Mouse (Mus musculus) intestine, embryonic 15.5 days (tissue): Measurements from ENCODE around the gene Cdk5rap3. TPM values are rescaled to one million over a fixed set of nuclear protein-coding genes. Genes with fewer than 3 reads are reported as not detected.

Experiments used
- ATAC-seq: fragments of 200-750 bp; cut with Nextera tagmentation; 2 replicates; pipeline ENCODE4 v1.8.0; 2017; ENCODE audit warnings: moderate TSS enrichment, moderate library complexity
- H3K27ac ChIP-seq: fragments of 300-500 bp; sonication (generic); 2 replicates; pipeline ENCODE4 v1.5.1; 2015; ENCODE audit warnings: mild to moderate bottlenecking, inconsistent platforms
- H3K27me3 ChIP-seq: fragments of 300-500 bp; sonication (generic); replicated peaks from 2 replicates; pipeline ENCODE4 v1.6.1; 2015; ENCODE audit warnings: inconsistent platforms
- H3K36me3 ChIP-seq: fragments of 300-500 bp; sonication (generic); 2 replicates; pipeline ENCODE4 v1.6.1; 2015; ENCODE audit warnings: inconsistent platforms
- H3K4me1 ChIP-seq: fragments of 300-500 bp; sonication (generic); replicated peaks from 2 replicates; pipeline ENCODE4 v1.6.1; 2015; ENCODE audit warnings: inconsistent platforms
- H3K4me2 ChIP-seq: fragments of 300-500 bp; sonication (generic); replicated peaks from 2 replicates; pipeline ENCODE4 v1.6.1; 2015; ENCODE audit warnings: mild to moderate bottlenecking, inconsistent platforms
- H3K4me3 ChIP-seq: fragments of 300-500 bp; sonication (generic); replicated peaks from 2 replicates; pipeline ENCODE4 v1.5.1; 2015; ENCODE audit warnings: inconsistent platforms
- H3K9ac ChIP-seq: fragments of 300-500 bp; sonication (generic); 2 replicates; pipeline ENCODE4 v1.6.1; 2015; ENCODE audit warnings: inconsistent platforms
- H3K9me3 ChIP-seq: fragments of 300-500 bp; sonication (generic); 2 replicates; pipeline ENCODE4 v1.6.1; 2016; ENCODE audit warnings: inconsistent platforms
- WGBS: fragments of 180-500 bp; shearing (Covaris S2); methylation state at CpG from one replicate; pipeline ENCODE4 v1.1.7; 2015; 5-methylcytosine and 5-hydroxymethylcytosine counted together
- polyA plus RNA-seq: library from polyadenylated mRNA; unstranded; fragments of >200 nt; fragmentation: Nextera tagmentation; extraction: Ambion mirVana; gene quantifications from 2 replicates; pipeline ENCODE4 v1.2.1, GENCODE M21; 2015

Gene Cdk5rap3
- polyA plus RNA-seq, 1 experiment from 2014 or later, result 64.2 TPM

DNA sequence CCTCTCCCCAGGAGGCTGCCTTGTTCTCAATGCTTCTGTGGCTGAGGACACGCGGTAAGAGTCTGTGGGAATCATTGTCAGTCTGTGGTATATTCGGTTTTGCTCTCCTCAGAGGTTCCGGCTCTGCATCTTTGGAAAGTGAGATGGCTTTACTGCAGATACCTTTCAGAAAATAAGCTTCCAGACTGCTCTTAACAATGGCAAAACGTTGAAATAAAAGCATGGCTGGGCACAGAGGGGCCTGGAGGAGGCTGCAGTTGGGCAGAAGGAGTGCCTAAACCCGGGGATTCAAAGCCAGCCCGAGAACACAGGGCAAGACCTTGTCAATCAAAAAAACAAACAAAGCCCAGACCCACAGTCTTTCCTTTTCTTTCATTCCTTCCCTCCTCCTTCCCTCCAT, 36.9 kb downstream of the Cdk5rap3 start:
- Histone ChIP-seq H3K36me3 (no peaks in the 10 kb centered on the region), H3K4me1 (peaks cover 13% of the 10 kb centered on the region), H3K4me3 (no peak overlapping the region), H3K27me3 (peaks cover 7% of the 10 kb centered on the region), H3K9ac (no peak overlapping the region), H3K9me3 (no peaks in the 10 kb centered on the region), H3K4me2 (no peak overlapping the region), H3K27ac (no peak overlapping the region)
- 47% methylated on average over 7 of the region's 7 CpGs for WGBS
- no peak for ATAC-seq

DNA sequence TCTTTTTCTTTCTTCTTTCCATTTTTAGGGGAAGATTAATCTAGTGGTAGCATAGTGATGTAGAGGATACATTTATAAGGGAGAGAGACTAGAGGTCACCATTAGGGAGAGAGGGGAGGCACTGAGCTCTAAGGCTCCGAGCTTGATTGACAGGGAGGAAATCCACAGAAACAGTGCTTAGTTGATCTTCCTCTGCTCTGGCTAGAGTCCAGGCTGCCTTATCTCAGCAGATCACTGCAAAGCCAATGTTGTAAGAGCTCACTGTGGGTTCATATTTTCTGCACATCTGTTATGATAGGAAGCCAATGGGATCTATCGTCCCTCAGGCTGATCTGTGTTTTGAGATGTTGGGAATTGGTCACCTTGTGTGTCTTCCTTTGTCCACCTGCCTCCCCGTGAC, 37.6 kb downstream of the Cdk5rap3 start:
- H3K9ac ChIP-seq, result no peak overlapping the region
- WGBS, result 58% methylated on average over 3 of the region's 3 CpGs
- H3K4me3 ChIP-seq, result no peak overlapping the region
- no peaks in the 10 kb centered on the region for H3K9me3 ChIP-seq
- H3K27me3 ChIP-seq, result peaks cover 7% of the 10 kb centered on the region
- peaks cover 14% of the 10 kb centered on the region for H3K4me1 ChIP-seq
- no peaks in the 10 kb centered on the region for H3K36me3 ChIP-seq
- no peak for ATAC-seq
- no peak overlapping the region for H3K27ac ChIP-seq
- no peak overlapping the region for H3K4me2 ChIP-seq

DNA sequence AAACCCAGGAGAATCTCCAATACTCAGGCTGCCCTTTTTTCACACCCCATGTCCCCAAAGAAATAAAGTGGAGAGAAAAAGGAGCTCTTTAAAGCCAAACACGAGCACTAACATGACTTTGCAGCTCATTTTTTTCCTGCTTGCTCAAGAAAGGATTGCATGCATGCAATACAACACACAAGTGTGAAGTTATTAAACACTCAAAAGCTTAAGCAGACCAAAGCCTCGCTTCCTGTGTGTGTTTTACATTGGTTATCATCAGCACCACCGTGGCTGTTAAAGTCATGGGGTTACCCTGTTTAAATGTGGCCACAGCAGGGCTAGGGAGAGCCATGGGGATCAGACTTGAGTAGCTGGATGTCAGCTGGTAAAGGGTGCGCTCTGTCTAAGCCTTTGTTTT, 39.2 kb downstream of the Cdk5rap3 start:
- peaks cover 7% of the 10 kb centered on the region for H3K27me3 ChIP-seq
- peak overlapping the region; percentile 73 for H3K27ac ChIP-seq
- H3K4me1 ChIP-seq, result peaks cover 30% of the 10 kb centered on the region
- 0 out of 2 replicates have a peak overlapping the region, but pooled peaks have one; percentile 71 for H3K4me2 ChIP-seq
- H3K4me3 ChIP-seq, result no peak overlapping the region
- 50% methylated on average over 4 of the region's 4 CpGs for WGBS
- ATAC-seq, result no peak
- no peaks in the 10 kb centered on the region for H3K9me3 ChIP-seq
- no peaks in the 10 kb centered on the region for H3K36me3 ChIP-seq
- H3K9ac ChIP-seq, result no peak overlapping the region

DNA sequence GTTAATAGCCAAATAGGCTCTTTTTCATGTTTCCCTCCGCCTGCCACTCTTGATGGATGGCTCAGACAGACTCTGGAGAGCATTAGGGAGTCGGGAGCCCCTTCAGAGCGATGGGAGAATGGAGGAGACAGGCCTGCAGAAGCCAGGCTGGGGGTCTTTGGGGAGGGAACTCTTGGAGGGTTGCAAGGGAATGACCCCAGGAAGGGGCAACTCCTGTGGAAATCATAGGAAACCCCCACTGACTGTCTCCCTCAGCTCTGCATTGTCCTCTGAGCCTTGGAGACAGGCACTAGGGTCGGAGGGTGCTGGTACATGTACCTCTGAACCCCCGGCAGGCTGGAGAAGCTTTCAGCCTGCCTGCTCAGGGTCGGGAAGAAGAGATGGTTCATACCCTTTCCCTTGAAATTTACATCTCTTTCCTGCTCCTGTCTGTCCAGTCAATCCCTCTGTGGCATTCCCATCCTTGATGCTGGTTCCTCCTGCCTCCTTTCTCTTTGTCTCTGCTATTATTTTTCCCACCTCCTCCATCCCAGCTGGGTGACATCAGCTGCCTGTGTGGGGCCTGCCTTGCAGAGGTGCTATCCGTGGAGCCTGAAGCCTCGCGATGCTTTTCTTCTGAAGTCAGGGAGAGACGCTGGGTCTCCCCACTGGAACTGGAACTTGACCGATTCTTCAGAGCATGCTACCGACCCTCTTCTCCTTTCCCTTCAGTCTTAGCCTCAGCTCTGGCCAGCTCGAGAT, 39.8 kb downstream of the Cdk5rap3 start:
- Histone ChIP-seq H3K4me3 (no peak overlapping the region), H3K27me3 (peaks cover 7% of the 10 kb centered on the region), H3K9ac (peak overlapping the region; percentile 3; the same call in 1 of the 2 replicates), H3K27ac (peak overlapping the region; percentile 73), H3K4me1 (peaks cover 30% of the 10 kb centered on the region), H3K9me3 (no peaks in the 10 kb centered on the region), H3K4me2 (peak overlapping the region; percentile 71), H3K36me3 (no peaks in the 10 kb centered on the region)
- 13% methylated on average over 13 of the region's 13 CpGs for WGBS
- ATAC-seq, result peak; percentile 51

DNA sequence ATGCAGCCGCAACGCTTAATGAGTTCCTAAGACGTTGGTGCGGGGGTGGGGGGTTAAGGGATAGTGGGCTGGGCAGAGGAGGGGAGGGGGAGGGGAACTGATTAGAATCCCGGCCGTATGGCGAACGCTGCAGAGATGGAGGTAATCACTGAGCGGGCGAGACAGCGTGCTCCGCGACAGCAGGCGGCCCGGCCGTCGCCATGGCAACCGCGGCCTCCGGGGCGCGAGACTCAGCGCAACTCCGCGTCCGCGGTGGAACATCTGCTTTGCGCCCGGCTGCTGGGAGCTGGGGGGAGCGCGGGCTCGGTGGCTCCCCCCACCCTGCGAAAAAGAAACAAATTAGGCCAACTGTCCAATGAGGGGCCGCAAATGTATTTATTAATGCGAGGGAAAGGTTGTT, 40.6 kb downstream of the Cdk5rap3 start:
- under 1% methylated on average over 35 of the region's 35 CpGs for WGBS
- Histone ChIP-seq H3K27me3 (peaks cover 7% of the 10 kb centered on the region), H3K36me3 (no peaks in the 10 kb centered on the region), H3K4me2 (peak overlapping the region; percentile 71), H3K9ac (no peak overlapping the region), H3K27ac (peak overlapping the region; percentile 51; the same call in 1 of the 2 replicates), H3K9me3 (no peaks in the 10 kb centered on the region), H3K4me3 (peak overlapping the region; percentile 33), H3K4me1 (peaks cover 30% of the 10 kb centered on the region)
- peak; percentile 91 for ATAC-seq

DNA sequence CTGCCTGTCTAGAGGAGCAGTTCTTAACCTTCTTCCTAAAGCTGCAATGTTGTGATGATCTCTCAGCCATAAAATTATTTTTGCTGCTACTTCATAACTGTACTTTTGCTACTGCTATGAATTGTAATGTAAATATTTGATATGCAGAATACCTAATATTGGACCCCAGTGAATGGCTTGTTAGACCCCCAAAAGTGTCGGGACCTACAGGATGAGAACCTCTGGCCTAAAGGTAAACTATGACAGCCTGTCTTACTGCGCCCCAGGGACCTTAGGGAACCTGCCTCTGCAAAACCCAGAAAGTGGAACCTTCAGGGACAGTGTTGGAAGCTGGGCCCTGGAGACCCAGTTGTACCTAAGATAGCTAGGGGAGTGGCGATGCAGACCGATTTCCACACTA, 41.0 kb downstream of the Cdk5rap3 start:
- peak overlapping the region; percentile 51; the same call in 1 of the 2 replicates for H3K27ac ChIP-seq
- no peaks in the 10 kb centered on the region for H3K36me3 ChIP-seq
- H3K4me2 ChIP-seq, result peak overlapping the region; percentile 71
- peaks cover 7% of the 10 kb centered on the region for H3K27me3 ChIP-seq
- H3K4me3 ChIP-seq, result peak overlapping the region; percentile 33
- ATAC-seq, result no peak
- no peaks in the 10 kb centered on the region for H3K9me3 ChIP-seq
- H3K9ac ChIP-seq, result no peak overlapping the region
- WGBS, result 27% methylated on average over 4 of the region's 4 CpGs
- peaks cover 30% of the 10 kb centered on the region for H3K4me1 ChIP-seq

DNA sequence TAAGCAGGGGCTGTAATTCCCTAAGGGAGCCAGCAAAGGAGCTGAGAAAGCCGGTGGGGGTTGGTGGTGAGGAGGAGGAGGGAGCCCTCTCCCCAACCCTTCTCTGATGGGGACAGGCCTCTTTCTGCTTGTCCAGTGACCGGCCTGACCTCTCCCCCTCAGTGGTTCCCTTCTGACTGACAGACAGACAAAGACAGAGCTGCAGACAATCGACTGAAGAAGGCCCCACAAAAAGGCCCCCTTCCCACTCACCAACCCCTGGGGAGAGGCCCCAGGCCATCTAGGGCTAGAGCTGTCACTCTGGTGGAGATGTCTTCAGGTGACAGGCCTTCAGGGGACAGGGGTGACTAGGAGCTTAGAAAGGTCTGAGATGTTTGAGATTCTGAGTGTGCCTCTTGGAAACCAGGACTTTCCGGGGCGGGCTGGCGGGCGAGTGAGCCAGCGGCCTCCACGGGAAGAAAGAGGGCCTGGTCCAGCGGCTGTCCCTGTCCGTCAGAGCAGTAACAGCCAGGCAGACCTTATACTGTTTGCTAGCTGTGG, 42.6 kb downstream of the Cdk5rap3 start:
- H3K9ac ChIP-seq, result no peak overlapping the region
- H3K27me3 ChIP-seq, result peaks cover 7% of the 10 kb centered on the region
- peaks cover 30% of the 10 kb centered on the region for H3K4me1 ChIP-seq
- no peaks in the 10 kb centered on the region for H3K36me3 ChIP-seq
- H3K27ac ChIP-seq, result peak overlapping the region; percentile 19; the same call in 1 of the 2 replicates
- no peak overlapping the region for H3K4me3 ChIP-seq
- H3K4me2 ChIP-seq, result no peak overlapping the region
- no peak for ATAC-seq
- WGBS, result 55% methylated on average over 11 of the region's 11 CpGs
- H3K9me3 ChIP-seq, result no peaks in the 10 kb centered on the region

DNA sequence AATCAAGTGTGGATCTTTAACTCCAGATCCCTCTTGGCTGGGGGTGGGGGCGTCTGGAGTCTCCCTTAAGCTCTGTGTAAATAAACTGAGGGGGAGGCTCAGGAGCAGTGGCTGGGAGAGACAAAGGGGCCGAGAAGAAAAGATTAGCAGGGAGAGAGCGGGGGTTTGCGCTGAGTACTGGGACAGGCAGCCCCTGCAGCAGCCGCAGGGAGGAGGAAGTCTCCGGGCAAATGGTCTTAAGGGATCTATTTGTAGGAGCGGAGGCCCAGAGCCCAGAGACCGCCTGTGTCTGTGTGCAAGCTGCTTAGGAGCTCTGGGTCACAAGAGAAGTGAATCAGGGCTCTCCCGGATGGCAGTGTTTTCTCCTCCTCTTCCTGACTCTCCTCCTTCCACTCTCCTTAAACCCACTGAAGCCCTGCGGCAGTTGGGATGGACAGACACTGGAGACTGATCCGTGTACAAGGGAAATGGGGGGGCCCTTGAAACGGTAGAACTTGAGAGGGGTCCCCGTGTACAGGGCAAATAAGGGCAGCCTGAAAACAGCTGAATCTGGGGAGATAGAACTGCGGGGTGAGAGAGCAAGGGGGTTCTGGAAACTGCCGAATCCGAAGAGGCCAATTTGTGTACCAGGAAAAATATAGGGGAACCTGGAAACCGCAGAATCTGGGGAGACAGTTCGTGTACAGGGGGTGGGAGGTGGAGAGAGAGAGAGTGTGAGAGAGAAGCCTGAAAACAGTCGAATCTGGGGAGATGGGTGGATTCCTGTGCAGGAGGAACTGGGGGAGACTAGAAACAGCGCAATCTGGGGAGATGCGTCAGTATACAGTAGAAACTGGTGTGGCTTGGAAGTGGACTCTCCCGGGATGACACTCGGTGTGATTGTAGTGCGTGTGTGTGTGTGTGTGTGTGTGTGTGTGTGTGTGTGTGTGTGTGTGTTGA, 43.6 kb downstream of the Cdk5rap3 start:
- Histone ChIP-seq H3K4me3 (no peak overlapping the region), H3K27ac (peak overlapping the region; percentile 72), H3K27me3 (peaks cover 7% of the 10 kb centered on the region; the same call in 1 of the 2 replicates), H3K4me1 (peaks cover 30% of the 10 kb centered on the region), H3K4me2 (peak overlapping the region; percentile 30), H3K36me3 (no peaks in the 10 kb centered on the region), H3K9ac (peak overlapping the region; percentile 10), H3K9me3 (no peaks in the 10 kb centered on the region)
- WGBS, result 15% methylated on average over 24 of the region's 24 CpGs
- ATAC-seq, result no peak

DNA sequence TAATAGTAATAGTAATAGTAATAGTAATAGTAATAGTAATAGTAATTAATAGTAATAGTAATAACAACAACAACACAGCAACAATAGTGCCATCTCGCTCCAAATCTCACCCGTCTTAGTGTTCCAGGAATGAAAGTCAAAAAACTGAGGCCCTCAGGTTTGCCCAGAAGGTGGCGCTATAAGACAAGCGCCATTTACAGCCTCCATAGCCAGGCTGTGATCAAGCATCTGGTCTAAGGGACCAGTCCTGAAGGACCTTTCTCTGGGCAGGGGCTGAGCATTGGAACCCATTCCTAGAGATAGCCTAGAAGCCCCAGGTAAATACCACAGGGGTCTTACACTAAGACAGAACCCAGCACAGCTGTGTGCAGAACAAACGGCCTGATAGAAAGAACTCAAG, 49.1 kb downstream of the Cdk5rap3 start:
- peak; percentile 44; the same call in 1 of the 2 replicates for ATAC-seq
- Histone ChIP-seq H3K36me3 (no peaks in the 10 kb centered on the region), H3K27me3 (peaks cover 4% of the 10 kb centered on the region; the same call in 1 of the 2 replicates), H3K9me3 (no peaks in the 10 kb centered on the region), H3K4me3 (no peak overlapping the region), H3K9ac (no peak overlapping the region), H3K4me1 (peaks cover 4% of the 10 kb centered on the region; the same call in 1 of the 2 replicates), H3K27ac (no peak overlapping the region), H3K4me2 (no peak overlapping the region)
- WGBS, result 11% methylated on average over 5 of the region's 5 CpGs

DNA sequence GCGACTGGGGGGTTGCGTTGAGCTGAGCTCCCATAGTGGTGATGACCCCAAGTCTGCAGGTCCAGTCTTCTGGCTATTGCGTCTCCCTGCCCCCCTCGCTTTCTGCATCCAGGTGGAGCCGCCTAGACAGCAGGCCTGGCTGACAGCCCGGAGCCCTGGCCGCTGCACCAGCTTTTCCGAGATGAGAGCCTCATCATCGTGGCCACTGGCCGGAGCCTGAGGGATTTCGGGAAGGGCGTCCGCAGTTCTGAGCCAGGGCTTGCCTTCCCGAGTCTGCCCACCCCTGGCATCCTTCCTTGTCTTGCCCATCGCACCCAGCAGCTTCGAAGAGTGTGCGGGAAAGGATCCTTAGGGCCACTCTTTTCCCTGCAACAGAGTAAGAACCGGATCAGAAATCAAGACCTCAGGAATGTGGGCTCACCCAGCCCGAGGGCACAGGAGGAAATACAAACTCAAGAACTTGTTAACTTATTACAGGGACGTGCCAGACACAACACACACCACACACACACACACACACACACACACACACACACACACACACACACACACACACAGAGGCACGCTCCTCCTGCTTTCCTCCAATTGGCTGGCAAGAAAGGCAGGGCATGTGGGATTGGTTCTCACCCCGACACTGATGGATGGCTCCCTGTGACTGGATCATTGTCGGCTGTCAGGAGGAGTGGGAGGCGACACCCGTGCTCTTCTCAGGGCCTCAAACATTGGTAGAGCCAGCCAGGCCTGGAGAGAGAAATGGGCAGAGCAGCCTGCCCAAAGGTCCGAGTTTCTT, 52.9 kb downstream of the Cdk5rap3 start:
- Histone ChIP-seq H3K4me1 (peaks cover 22% of the 10 kb centered on the region), H3K27ac (no peak overlapping the region), H3K36me3 (no peaks in the 10 kb centered on the region), H3K4me2 (peak overlapping the region; percentile 22), H3K4me3 (no peak overlapping the region), H3K9ac (no peak overlapping the region), H3K9me3 (no peaks in the 10 kb centered on the region), H3K27me3 (peaks cover 4% of the 10 kb centered on the region; the same call in 1 of the 2 replicates)
- whole genome bisulfite sequencing, result 24% methylated on average over 26 of the region's 26 CpGs
- ATAC-seq, result no peak

DNA sequence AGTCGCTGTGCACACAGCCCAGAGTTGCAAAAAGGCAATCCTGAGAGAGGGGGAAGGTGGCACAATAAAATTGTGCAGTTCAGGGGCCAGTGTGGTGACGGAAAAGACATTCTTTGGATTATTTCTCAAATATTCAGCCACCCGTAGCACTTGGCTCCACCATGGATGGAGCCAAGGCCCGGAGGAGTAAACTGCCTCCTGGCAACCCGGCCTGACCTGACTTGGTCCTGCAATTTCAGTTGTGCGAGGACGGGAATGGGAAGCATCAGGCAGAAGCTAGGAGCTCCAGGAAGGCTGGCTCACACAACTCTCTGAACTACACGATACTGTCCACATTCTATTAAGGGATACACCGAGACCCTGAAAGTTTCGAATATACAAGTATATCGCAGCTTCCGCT, 53.8 kb downstream of the Cdk5rap3 start:
- 82% methylated on average over 12 of the region's 12 CpGs for WGBS
- Histone ChIP-seq H3K4me3 (no peak overlapping the region), H3K27ac (no peak overlapping the region), H3K9ac (no peak overlapping the region), H3K4me1 (peaks cover 22% of the 10 kb centered on the region), H3K9me3 (no peaks in the 10 kb centered on the region), H3K27me3 (peaks cover 4% of the 10 kb centered on the region; the same call in 1 of the 2 replicates), H3K4me2 (no peak overlapping the region), H3K36me3 (no peaks in the 10 kb centered on the region)
- ATAC-seq, result no peak
